Mouse (Mus musculus) heart, adult 2 months (tissue): ENCODE measurements around the gene Dot1l.

Experiments
- CTCF ChIP-seq: fragments of 200-600 bp; IDR thresholded peaks from 2 replicates; pipeline ENCODE4 v1.8.1; 2022; ENCODE audit warnings: antibody characterized with exemption, mild to moderate bottlenecking, moderate library complexity
- EP300 ChIP-seq: fragments of 200-500 bp; IDR thresholded peaks from 2 replicates; pipeline ENCODE4 v1.6.1; 2011; ENCODE audit warnings: low read depth, low read length, control low read depth; ENCODE audit not compliant: insufficient read depth
- POLR2A ChIP-seq: fragments of 200-500 bp; IDR thresholded peaks from 2 replicates; pipeline ENCODE4 v1.6.1; 2011; ENCODE audit warnings: mild to moderate bottlenecking, low read depth, low read length, control low read depth; ENCODE audit not compliant: insufficient read depth

DNA sequence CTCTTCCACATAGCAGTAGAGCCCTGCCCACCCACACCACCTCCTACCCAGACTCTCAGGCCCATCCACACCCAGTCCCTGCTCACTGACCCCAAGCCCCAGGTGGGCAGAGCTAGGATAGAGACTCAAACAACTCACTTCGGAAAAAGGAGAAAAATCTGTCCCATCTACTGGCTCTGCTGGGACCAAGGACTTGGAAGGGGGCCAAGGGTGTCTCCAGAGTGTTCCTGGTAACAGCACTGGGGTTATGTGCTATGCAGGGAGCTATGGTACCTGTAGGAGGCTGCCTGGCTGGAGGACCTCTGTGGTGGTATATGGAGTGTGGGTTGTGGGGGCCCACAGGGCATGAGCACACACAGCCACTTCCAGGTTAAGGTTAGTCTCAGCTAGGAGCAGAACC, 37.7 kb upstream of the Dot1l start:
- no peak for TF ChIP-seq POLR2A
- no peak for TF ChIP-seq CTCF
- TF ChIP-seq EP300 = no peak
